Comparison of ENCODE assay signal across 17 mouse cellular contexts in genomic region chr5:139283460-139284180, GRCm38 (mm10). TPM values are rescaled to one million over a fixed set of nuclear protein-coding genes. Genes with fewer than 3 reads are reported as not detected.
DNase-seq lines count a peak whose midpoint lies in the region; ATAC-seq and TF ChIP-seq lines count a peak whose summit lies in the region.
"Had no signal": no experiment of that assay in that cellular context is flagged by ENCODE, and none has a peak within 500 bp of the region (broad histone marks: within the 10 kb centered on the region; RNA-seq: fewer than 3 reads in every experiment).

No protein-coding gene starts in this region.

- no peak for DNase-seq in left cerebral cortex, adult 2 months (ENCODE audit: extremely low spot score in 1 of 2, low spot score in 2 of 2)
- DNase-seq in left cerebral cortex, adult 18-20 months (ENCODE audit: low spot score in 2 of 2) = no peak
- peak; percentile 81 for DNase-seq in ZHBTc4 (ENCODE audit: low read depth, low spot score)
- peak; percentile 31 for DNase-seq in splenic B cell, adult 2 months (ENCODE audit: low read depth, low spot score)
- no peak for DNase-seq in kidney, postnatal 10 days
- DNase-seq: cerebellum, adult 11 months; kidney, adult 9 months had no signal

- no peak overlapping the region for H3K4me3 ChIP-seq in left cerebral cortex, adult 2 months
- H3K4me3 ChIP-seq: embryonic facial prominence, embryonic 12.5 days; forebrain, embryonic 15.5 days; heart, embryonic 12.5 days; limb, embryonic 10.5 days; liver, embryonic 15.5 days; neural tube, embryonic 13.5 days had no signal

- no peaks in the 10 kb centered on the region for H3K27me3 ChIP-seq in splenic B cell, adult 2 months (ENCODE audit: control insufficient read depth, insufficient read depth, low read length, poor library complexity, severe bottlenecking)
- H3K27me3 ChIP-seq: embryonic facial prominence, embryonic 12.5 days; forebrain, embryonic 15.5 days; liver, embryonic 15.5 days; neural tube, embryonic 13.5 days; Patski had no signal

- H3K36me3 ChIP-seq in splenic B cell, adult 2 months (ENCODE audit: control insufficient read depth, insufficient read depth, low read length, poor library complexity, severe bottlenecking) = no peaks in the 10 kb centered on the region
- H3K36me3 ChIP-seq: embryonic facial prominence, embryonic 12.5 days; forebrain, embryonic 15.5 days; heart, embryonic 12.5 days; limb, embryonic 10.5 days; liver, embryonic 15.5 days; neural tube, embryonic 13.5 days had no signal

- intact Hi-C loops in left cerebral cortex, adult 2 months (cut with DNase I) = loop anchor here (5.0 kb wide), 1 partner anchor 184 kb away; no protein-coding TSS in a partner anchor

- no peak; the same call in 1 of the 2 replicates for TF ChIP-seq CTCF in left cerebral cortex, adult 2 months (IDR thresholded peaks at IDR 0.05)

- peak; percentile 79 for ATAC-seq in CD4-positive, CD25-positive, alpha-beta regulatory T cell, adult 4 months
- no peak for ATAC-seq in cerebellum, adult (ENCODE audit: insufficient number of reproducible peaks, low FRiP score, low TSS enrichment)
- ATAC-seq: forebrain, embryonic 15.5 days; hindbrain, embryonic 16.5 days; Patski had no signal

- peak overlapping the region; percentile 63 for H3K27ac ChIP-seq in left cerebral cortex, adult 2 months
- H3K27ac ChIP-seq: embryonic facial prominence, embryonic 12.5 days; forebrain, embryonic 15.5 days; limb, embryonic 10.5 days; liver, embryonic 15.5 days; neural tube, embryonic 13.5 days had no signal

RNA-seq across cellular contexts. Expression of gene Get4, which starts 31.5 kb away (rescaled TPM):
- 10 to 100 TPM; 44.8 to 48.9 TPM for total RNA-seq in left cerebral cortex, adult 2 months (2021)
- total RNA-seq in left cerebral cortex, adult 18-20 months (2021) = 10 to 100 TPM; 50.0 to 52.4 TPM
- 10 to 100 TPM; 12.5 to 12.6 TPM for polyA plus RNA-seq in CD4-positive, CD25-positive, alpha-beta regulatory T cell, adult 4 months (2017; shearing (Covaris generic))

RNA-seq across cellular contexts. Expression of gene Adap1, which starts 41.8 kb away (rescaled TPM):
- 100 to 1,000 TPM; 242 to 256 TPM for total RNA-seq in left cerebral cortex, adult 2 months (2021)
- total RNA-seq in left cerebral cortex, adult 18-20 months (2021) = 100 to 1,000 TPM; 229 to 237 TPM
- polyA plus RNA-seq in CD4-positive, CD25-positive, alpha-beta regulatory T cell, adult 4 months (2017; shearing (Covaris generic)) = 1 to 10 TPM; 4.8 to 6.0 TPM

Comparison
In these comparisons a context has a peak if more than half of its experiments do, and no peak if none do; other contexts are left out.
1. DNase-seq: peak in ZHBTc4 (single experiment) and splenic B cell, adult 2 months (single experiment); none in left cerebral cortex, adult 2 months (0 of 2), left cerebral cortex, adult 18-20 months (0 of 2) and kidney, postnatal 10 days (single experiment).